Mouse (Mus musculus) left cerebral cortex, adult 8-10 months (tissue): ENCODE measurements around the gene Fzr1. TPM values are rescaled to one million over a fixed set of nuclear protein-coding genes. Genes with fewer than 3 reads are reported as not detected.

Experiments
- DNase-seq, 2 experiments: peaks; one replicate each; pipeline ENCODE4 v3.0.0; 2022; ENCODE audit warnings: low spot score in 2 of 2
- total RNA-seq, 4 experiments: library from RNA; stranded (reverse); gene quantifications; 2 replicates each; pipeline ENCODE4 v1.2.4; 2022

The Fzr1 gene
- total RNA-seq, 4 experiments from 2014 or later: 66.8 to 73.4 (median 70.6) TPM

- peak in 1 of 2 experiments; percentile 94 for DNase-seq
Measured at GRCm38 (mm10) chr10:81416581-81417226, 38.4 kb upstream of the Fzr1 start.

- DNase-seq: no peak
Measured at GRCm38 (mm10) chr10:81415549-81416310, 37.4 kb upstream of the Fzr1 start.

GRCm38 (mm10) chr10:81415146-81415545, 36.8 kb upstream of the Fzr1 start:
- DNase-seq: no peak

- DNase-seq: peak in 1 of 2 experiments; percentile 41
Measured at GRCm38 (mm10) chr10:81414682-81415081, 36.4 kb upstream of the Fzr1 start.

- DNase-seq: peak; percentile 78 to 84
Measured at GRCm38 (mm10) chr10:81413310-81414261, 35.3 kb upstream of the Fzr1 start.

- no peak for DNase-seq
Measured at GRCm38 (mm10) chr10:81412586-81413309, 34.4 kb upstream of the Fzr1 start.

GRCm38 (mm10) chr10:81411471-81412400, 33.4 kb upstream of the Fzr1 start:
- DNase-seq: peak in 1 of 2 experiments; percentile 84

GRCm38 (mm10) chr10:81410981-81411380, 32.7 kb upstream of the Fzr1 start:
- DNase-seq: no peak

- no peak for DNase-seq
Measured at GRCm38 (mm10) chr10:81410350-81410749, 32.0 kb upstream of the Fzr1 start.

- DNase-seq: no peak
Measured at GRCm38 (mm10) chr10:81409330-81409729, 31.0 kb upstream of the Fzr1 start.

- DNase-seq: no peak
Measured at GRCm38 (mm10) chr10:81408871-81409291, 30.6 kb upstream of the Fzr1 start.

GRCm38 (mm10) chr10:81408424-81408729, 30.1 kb upstream of the Fzr1 start:
- DNase-seq: no peak

- DNase-seq: peak in 1 of 2 experiments; percentile 80
Measured at GRCm38 (mm10) chr10:81407539-81408423, 29.5 kb upstream of the Fzr1 start.

GRCm38 (mm10) chr10:81406504-81407440, 28.5 kb upstream of the Fzr1 start:
- no peak for DNase-seq

GRCm38 (mm10) chr10:81405588-81406201, 27.4 kb upstream of the Fzr1 start:
- DNase-seq: peak in 1 of 2 experiments; percentile 51

- no peak for DNase-seq
Measured at GRCm38 (mm10) chr10:81404720-81405119, 26.4 kb upstream of the Fzr1 start.

- no peak for DNase-seq
Measured at GRCm38 (mm10) chr10:81404082-81404481, 25.8 kb upstream of the Fzr1 start.
